Mouse (Mus musculus) liver, postnatal 0 days (tissue): ENCODE data around the gene Tbck. TPM values are rescaled to one million over a fixed set of nuclear protein-coding genes. Genes with fewer than 3 reads are reported as not detected.

ENCODE experiments used
- ATAC-seq: fragments of 200-750 bp; cut with Nextera tagmentation; 2 replicates; pipeline ENCODE4 v1.8.0; 2017; ENCODE audit warnings: mild to moderate bottlenecking, moderate library complexity
- DNase-seq: peaks from one replicate; pipeline ENCODE4 v3.0.0-alpha.2; 2016
- H3K27ac ChIP-seq: fragments of 300-500 bp; sonication (generic); 2 replicates; pipeline ENCODE4 v1.5.1; 2014; ENCODE audit warnings: antibody characterized with exemption, moderate library complexity, mild to moderate bottlenecking, low read depth
- H3K27me3 ChIP-seq: fragments of 300-500 bp; sonication (generic); 2 replicates; pipeline ENCODE4 v1.6.1; 2014; ENCODE audit warnings: low read length, control low read depth, mixed read lengths; ENCODE audit not compliant: insufficient read depth
- H3K36me3 ChIP-seq: fragments of 300-500 bp; sonication (generic); replicated peaks from 2 replicates; pipeline ENCODE4 v1.6.1; 2014; ENCODE audit warnings: mild to moderate bottlenecking, control low read depth, low read length, moderate library complexity, mixed read lengths; ENCODE audit not compliant: insufficient read depth
- H3K4me1 ChIP-seq: fragments of 300-500 bp; sonication (generic); 2 replicates; pipeline ENCODE4 v1.6.1; 2014; ENCODE audit warnings: antibody characterized with exemption, mild to moderate bottlenecking, control low read depth; ENCODE audit not compliant: insufficient read depth
- H3K4me2 ChIP-seq: fragments of 300-500 bp; sonication (generic); 2 replicates; pipeline ENCODE4 v1.6.1; 2014; ENCODE audit warnings: low read depth, mild to moderate bottlenecking, low read length, moderate library complexity, mixed read lengths
- H3K4me3 ChIP-seq: fragments of 300-500 bp; sonication (generic); 2 replicates; pipeline ENCODE4 v1.5.1; 2014; ENCODE audit warnings: low read depth, low read length
- H3K9ac ChIP-seq: fragments of 300-500 bp; sonication (generic); replicated peaks from 2 replicates; pipeline ENCODE4 v1.6.1; 2014; ENCODE audit warnings: mild to moderate bottlenecking, moderate library complexity
- H3K9me3 ChIP-seq: fragments of 300-500 bp; sonication (generic); 2 replicates; pipeline ENCODE4 v1.6.1; 2016; ENCODE audit warnings: mild to moderate bottlenecking, control low read depth, low read length, mixed read lengths
- CTCF ChIP-seq: sonication (generic); IDR thresholded peaks from 2 replicates; pipeline ENCODE4 v1.5.1; 2016; ENCODE audit warnings: antibody characterized with exemption, low read depth
- EP300 ChIP-seq: IDR thresholded peaks from 2 replicates; pipeline ENCODE4 v1.6.1; 2016; ENCODE audit warnings: antibody characterized with exemption, low read depth, mild to moderate bottlenecking
- WGBS: fragments of 180-500 bp; shearing (Covaris S2); extraction: QIAGEN DNeasy Blood & Tissue Kit; methylation state at CpG from one replicate; pipeline ENCODE4 v1.1.7; 2014; ENCODE audit not compliant: insufficient replicate concordance; 5-methylcytosine and 5-hydroxymethylcytosine counted together
- polyA plus RNA-seq: library from polyadenylated mRNA; unstranded; fragments of >200 nt; fragmentation: Nextera tagmentation; extraction: Ambion mirVana; gene quantifications from 2 replicates; pipeline ENCODE4 v1.2.1, GENCODE M21; 2015

Gene Tbck
- polyA plus RNA-seq, 1 experiment from 2014 or later: 5.0 TPM

DNA sequence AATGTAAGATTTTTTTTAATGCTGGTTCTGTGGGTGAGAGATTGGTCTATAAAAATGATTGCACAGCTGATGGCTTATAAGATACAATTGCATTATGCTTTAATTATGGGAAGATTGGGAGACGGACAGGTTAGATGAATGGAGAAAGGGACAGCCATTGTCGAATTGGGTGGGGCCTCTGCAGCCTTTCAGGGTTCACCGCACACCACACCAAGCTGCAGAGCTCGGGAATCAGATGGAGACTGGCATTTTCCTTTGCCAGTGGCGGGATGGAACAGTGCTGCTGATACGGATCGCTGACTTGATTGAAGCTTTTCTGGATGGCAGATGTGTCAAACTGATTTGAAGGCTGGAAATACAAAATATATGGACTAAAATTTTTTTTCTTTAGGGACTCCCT lies 88.1 kb downstream of the Tbck start:
- Histone ChIP-seq H3K27me3 (no peaks in the 10 kb centered on the region), H3K4me1 (no peaks in the 10 kb centered on the region)

DNA sequence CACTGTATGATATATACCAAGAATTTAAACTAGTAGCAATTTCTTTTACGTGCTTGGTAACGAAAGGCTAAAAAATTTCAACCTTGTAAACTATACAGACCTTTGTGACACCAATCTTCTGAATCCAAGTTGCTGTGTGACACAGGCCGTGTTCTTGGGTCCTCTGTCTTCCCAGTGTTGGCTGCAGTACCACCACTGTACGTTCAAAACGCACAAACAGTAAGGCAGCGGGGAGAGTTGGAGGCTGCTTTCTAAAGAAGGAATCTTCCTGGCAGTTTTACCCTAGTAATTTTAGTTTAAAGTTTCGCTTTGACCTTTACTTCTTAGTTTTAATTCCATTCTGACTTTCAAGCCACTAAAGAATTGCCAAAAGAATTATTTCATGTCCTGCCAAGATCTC lies 92.7 kb downstream of the Tbck start:
- Histone ChIP-seq H3K9me3 (no peaks in the 10 kb centered on the region), H3K4me1 (peaks cover 5% of the 10 kb centered on the region; the same call in 1 of the 2 replicates), H3K27me3 (no peaks in the 10 kb centered on the region), H3K4me2 (no peak overlapping the region), H3K27ac (no peak overlapping the region), H3K36me3 (0 out of 2 replicates have a peak, but pooled peaks cover 2% of the 10 kb centered on the region), H3K4me3 (no peak overlapping the region), H3K9ac (no peak overlapping the region)
- no peak for DNase-seq
- ATAC-seq: no peak
- no peak for TF ChIP-seq CTCF
- WGBS: 86% methylated on average over 7 of the region's 7 CpGs

More for the DNA sequence above, 88.1 kb downstream of the Tbck start:
- Histone ChIP-seq H3K4me3 (no peak overlapping the region), H3K4me2 (no peak overlapping the region), H3K36me3 (0 out of 2 replicates have a peak, but pooled peaks cover 4% of the 10 kb centered on the region), H3K9me3 (no peaks in the 10 kb centered on the region), H3K9ac (no peak overlapping the region), H3K27ac (no peak overlapping the region)
- TF ChIP-seq CTCF: no peak
- TF ChIP-seq EP300: no peak
- ATAC-seq: no peak
- 87% methylated on average over 7 of the region's 7 CpGs for WGBS
- no peak for DNase-seq

DNA sequence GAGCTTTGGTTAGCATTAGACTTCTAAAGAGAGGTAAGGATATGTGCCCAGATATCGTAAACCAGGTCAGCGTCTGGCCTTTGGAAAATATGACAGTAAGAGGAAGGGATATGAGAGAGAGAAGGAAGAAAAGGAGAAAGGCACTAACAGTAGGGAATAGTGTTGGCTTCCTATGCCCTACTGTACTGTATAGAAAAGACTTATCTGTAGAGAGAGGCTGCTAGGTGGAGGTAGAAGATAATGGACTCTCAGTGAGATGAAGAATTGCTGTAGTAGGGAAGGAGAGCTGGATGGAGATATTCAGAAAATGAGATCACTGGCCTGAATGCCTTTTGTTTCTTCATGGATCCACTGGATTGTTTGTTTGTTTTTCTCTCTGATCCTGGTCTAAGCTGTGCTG lies 97.2 kb downstream of the Tbck start:
- TF ChIP-seq CTCF: no peak
- TF ChIP-seq EP300: no peak
- Histone ChIP-seq H3K9me3 (no peaks in the 10 kb centered on the region), H3K27ac (no peak overlapping the region), H3K4me3 (no peak overlapping the region), H3K36me3 (0 out of 2 replicates have a peak, but pooled peaks cover 3% of the 10 kb centered on the region), H3K9ac (no peak overlapping the region), H3K27me3 (no peaks in the 10 kb centered on the region), H3K4me1 (peaks cover 5% of the 10 kb centered on the region; the same call in 1 of the 2 replicates), H3K4me2 (no peak overlapping the region)
- no peak for ATAC-seq
- WGBS: 90% methylated on average over 2 of the region's 2 CpGs
- DNase-seq: no peak

DNA sequence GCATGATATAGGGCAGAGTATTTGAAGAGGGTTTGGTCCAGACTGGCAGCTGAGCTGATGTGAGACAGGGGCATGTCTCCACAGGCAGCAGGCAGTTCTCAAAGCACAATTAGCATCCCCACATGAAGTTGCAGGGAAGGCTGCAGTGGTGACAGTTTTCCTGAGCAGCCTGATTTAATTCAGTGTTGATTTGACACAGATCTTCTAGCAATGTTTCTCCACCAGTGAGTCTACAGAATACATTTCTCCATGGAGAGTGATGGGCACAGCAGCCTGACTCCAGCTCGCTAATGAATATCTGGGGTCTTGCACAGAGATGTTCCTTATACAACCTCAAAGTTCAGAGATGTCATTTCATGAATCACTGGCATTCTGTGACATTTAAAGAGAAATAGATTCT lies 99.1 kb downstream of the Tbck start:
- Histone ChIP-seq H3K4me3 (no peak overlapping the region), H3K27ac (no peak overlapping the region), H3K27me3 (no peaks in the 10 kb centered on the region), H3K9me3 (no peaks in the 10 kb centered on the region), H3K36me3 (0 out of 2 replicates have a peak, but pooled peaks cover 3% of the 10 kb centered on the region), H3K4me2 (no peak overlapping the region), H3K9ac (no peak overlapping the region), H3K4me1 (peaks cover 5% of the 10 kb centered on the region; the same call in 1 of the 2 replicates)
- 87% methylated on average over 1 of the region's 1 CpGs for WGBS
- no peak for TF ChIP-seq EP300
- TF ChIP-seq CTCF: no peak
- ATAC-seq (no peak), DNase-seq (no peak)

DNA sequence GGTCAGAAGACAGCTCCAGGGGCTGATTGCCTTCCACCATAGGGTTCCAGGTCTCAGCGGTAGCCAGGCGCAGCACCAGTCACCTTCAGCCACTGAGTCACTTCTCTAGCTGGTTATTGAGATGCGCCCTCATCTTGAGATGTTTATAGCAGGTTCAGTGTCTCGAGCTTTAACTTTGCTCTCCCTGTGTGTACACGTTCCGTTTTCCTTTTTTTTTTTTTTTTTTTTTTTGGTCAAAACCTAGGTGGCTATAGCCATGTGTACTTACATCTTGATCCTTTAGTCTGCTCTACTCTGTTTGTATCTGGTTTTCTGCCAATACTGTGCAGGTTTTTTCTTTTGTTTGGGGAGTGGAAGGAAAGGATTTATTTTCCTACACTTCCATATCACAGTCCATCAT lies 100.8 kb downstream of the Tbck start:
- peaks cover 5% of the 10 kb centered on the region; the same call in 1 of the 2 replicates for H3K4me1 ChIP-seq
- H3K4me3 ChIP-seq: no peak overlapping the region
- no peak overlapping the region for H3K4me2 ChIP-seq
- 89% methylated on average over 6 of the region's 6 CpGs for WGBS
- H3K9ac ChIP-seq: no peak overlapping the region
- H3K9me3 ChIP-seq: no peaks in the 10 kb centered on the region
- no peak for DNase-seq
- ATAC-seq: no peak
- H3K27me3 ChIP-seq: no peaks in the 10 kb centered on the region
- 0 out of 2 replicates have a peak, but pooled peaks cover 3% of the 10 kb centered on the region for H3K36me3 ChIP-seq
- TF ChIP-seq CTCF: no peak
- TF ChIP-seq EP300: no peak
- no peak overlapping the region for H3K27ac ChIP-seq

DNA sequence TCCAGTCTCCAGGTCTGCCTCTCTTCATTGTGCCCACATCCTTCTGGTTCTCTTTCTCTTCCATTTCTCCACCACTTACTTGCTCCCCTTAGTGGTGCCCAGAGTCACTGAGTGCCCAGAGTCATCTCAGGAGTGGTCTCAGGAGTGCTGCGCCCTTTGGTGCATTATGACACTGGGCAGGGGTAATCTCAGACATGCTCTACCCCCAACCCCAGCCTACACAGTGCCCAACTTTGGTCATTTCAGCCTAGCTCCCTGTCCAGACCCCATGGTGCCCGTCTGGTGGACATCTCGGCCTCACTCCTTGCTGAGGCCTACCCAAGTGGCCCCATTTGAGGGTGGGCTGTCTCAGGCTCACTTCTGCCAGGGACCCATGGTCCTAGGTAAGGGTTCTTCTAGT lies 102.7 kb downstream of the Tbck start:
- H3K36me3 ChIP-seq: 0 out of 2 replicates have a peak, but pooled peaks cover 3% of the 10 kb centered on the region
- no peak overlapping the region for H3K4me3 ChIP-seq
- no peak overlapping the region for H3K27ac ChIP-seq
- no peak for DNase-seq
- 92% methylated on average over 3 of the region's 3 CpGs for WGBS
- no peaks in the 10 kb centered on the region for H3K27me3 ChIP-seq
- no peak overlapping the region for H3K4me2 ChIP-seq
- no peak for ATAC-seq
- no peak for TF ChIP-seq CTCF
- no peak for TF ChIP-seq EP300
- H3K9me3 ChIP-seq: no peaks in the 10 kb centered on the region
- no peak overlapping the region for H3K9ac ChIP-seq
- no peaks in the 10 kb centered on the region for H3K4me1 ChIP-seq

DNA sequence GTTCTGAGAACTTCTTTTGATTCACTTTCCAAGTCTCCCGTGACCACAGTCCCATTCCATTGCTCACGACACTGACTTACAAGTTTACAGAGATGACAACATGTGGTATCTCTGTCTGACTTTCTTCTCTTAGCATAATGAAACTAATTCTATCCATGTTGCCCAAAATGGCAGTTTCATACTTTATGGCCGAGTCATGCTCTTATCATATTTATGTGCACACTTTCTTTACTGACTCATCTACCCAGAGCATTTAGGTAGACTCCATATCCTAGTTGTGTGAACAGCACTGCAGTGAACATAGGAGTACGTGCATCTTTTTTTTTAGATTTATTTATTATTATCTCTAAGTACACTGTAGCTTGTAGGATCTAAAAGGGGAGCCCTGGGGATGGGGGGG lies 103.8 kb downstream of the Tbck start:
- WGBS: 86% methylated on average over 4 of the region's 4 CpGs
- Histone ChIP-seq H3K4me3 (no peak overlapping the region), H3K4me1 (no peaks in the 10 kb centered on the region), H3K9ac (no peak overlapping the region), H3K4me2 (no peak overlapping the region), H3K36me3 (0 out of 2 replicates have a peak, but pooled peaks cover 3% of the 10 kb centered on the region), H3K27me3 (no peaks in the 10 kb centered on the region), H3K9me3 (no peaks in the 10 kb centered on the region), H3K27ac (no peak overlapping the region)
- DNase-seq (no peak), ATAC-seq (no peak)
- TF ChIP-seq EP300 (no peak), CTCF (no peak)
